Mouse (Mus musculus) bone marrow macrophage, adult 2 months (primary cell): ENCODE measurements around the gene Ptprh.

Experiments
- CTCF ChIP-seq: IDR thresholded peaks from 2 replicates; pipeline ENCODE4 v1.5.1; 2012; ENCODE audit warnings: low read depth, mild to moderate bottlenecking, low read length, moderate library complexity
- POLR2A ChIP-seq: IDR thresholded peaks from 2 replicates; pipeline ENCODE4 v1.6.1; 2012; ENCODE audit warnings: mild to moderate bottlenecking, low read depth, low read length, borderline replicate concordance

DNA sequence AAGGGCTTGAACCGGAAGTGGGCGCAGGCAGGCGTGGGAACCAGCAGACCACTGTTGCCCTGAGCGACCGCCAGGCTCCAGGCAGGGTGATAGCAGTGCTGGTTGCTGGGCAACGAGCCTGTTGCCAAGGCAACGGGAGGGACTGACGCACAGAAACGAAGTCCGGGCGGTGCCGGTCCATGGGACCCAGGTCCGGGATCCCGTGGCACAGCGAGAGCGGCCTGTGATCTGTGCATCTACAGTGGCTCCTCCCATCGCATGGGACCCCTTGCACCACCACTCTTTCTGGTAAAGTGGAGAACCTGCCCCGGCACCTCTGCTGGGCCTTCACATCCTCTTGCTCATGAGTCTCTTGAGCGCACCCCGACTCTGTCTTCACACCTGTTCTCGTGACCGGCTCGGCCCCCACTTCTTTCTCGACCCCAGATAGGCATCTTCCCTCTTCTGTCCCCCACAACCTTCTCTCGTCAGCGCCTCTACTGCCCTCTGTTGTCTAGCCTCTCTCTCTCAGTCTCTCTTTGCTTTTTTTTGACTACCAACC lies 57.2 kb downstream of the Ptprh start:
- TF ChIP-seq CTCF (no peak), POLR2A (no peak)
